Mouse (Mus musculus) layer of hippocampus, adult 18-20 months (tissue): ENCODE measurements at regions not wholly inside any gene's neighbourhood (a gene's known extent, or its start where the extent isn't known, plus 50 kb on each side); places are given as distances from the start of the nearest gene placed in this dataset.

Source experiments
- DNase-seq, 2 experiments: peaks; one replicate each; pipeline ENCODE4 v3.0.0; 2022; ENCODE audit warnings: low spot score in 2 of 2

GRCm38 (mm10) chr14:111553891-111554290 lies 121.0 kb upstream of the Slitrk5 start:
- DNase-seq: no peak

GRCm38 (mm10) chr14:111569331-111569839 lies 105.5 kb upstream of the Slitrk5 start:
- DNase-seq: no peak

DNA sequence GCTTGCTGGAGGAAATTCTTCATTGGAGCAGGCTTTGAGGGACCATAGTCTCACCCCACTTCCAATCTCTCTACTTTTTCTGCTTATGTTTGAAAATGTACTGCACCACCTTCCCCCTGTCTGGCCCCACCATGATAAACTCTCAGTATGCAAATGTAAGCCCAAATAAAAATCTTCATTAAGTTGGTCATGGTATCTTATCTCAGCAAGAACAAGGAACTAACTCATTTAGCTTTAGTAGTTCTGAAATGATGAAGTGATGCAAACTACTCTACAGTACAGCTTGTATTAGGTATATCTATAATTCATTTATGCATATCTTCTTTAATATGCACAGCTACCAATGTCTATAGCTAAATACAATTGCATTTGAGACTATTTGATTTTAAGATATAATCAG lies 97.4 kb upstream of the Slitrk5 start:
- DNase-seq: no peak

DNA sequence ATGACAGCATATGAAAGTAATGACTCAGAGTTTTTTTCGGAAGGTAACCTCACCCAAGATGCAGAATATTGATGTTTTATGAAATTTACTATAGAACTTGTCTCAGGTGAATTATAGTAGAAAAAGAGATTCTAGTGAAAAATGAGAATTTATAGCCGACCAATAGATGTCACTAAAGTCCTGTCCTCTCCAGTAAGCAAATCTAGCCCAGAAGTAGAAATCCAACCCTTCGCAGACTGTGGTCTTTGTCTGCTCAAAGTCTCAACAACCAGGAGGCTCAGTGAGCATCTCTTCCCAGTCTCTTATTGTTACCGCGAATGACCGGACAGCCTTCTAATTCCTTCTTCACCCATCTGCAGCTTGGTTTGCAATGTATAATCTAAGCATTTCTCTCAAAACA lies 91.8 kb upstream of the Slitrk5 start:
- DNase-seq: peak in 1 of 2 experiments; percentile 42

GRCm38 (mm10) chr14:111616824-111617223 lies 58.1 kb upstream of the Slitrk5 start:
- no peak for DNase-seq

GRCm38 (mm10) chr14:111620821-111621220 lies 54.1 kb upstream of the Slitrk5 start:
- DNase-seq: peak; percentile 28 to 76
